Mouse (Mus musculus): ENCODE results near the gene Axdnd1. TPM values are rescaled to one million over a fixed set of nuclear protein-coding genes. Genes with fewer than 3 reads are reported as not detected.
"Not testable (repeated sequence)": the region's sequence is repeated elsewhere in the genome, so short reads cannot be mapped to it uniquely, and the experiment has no call there.

Axdnd1 gene
- polyA plus RNA-seq, 1 experiment from 2014 or later, result 0.05 TPM

DNA sequence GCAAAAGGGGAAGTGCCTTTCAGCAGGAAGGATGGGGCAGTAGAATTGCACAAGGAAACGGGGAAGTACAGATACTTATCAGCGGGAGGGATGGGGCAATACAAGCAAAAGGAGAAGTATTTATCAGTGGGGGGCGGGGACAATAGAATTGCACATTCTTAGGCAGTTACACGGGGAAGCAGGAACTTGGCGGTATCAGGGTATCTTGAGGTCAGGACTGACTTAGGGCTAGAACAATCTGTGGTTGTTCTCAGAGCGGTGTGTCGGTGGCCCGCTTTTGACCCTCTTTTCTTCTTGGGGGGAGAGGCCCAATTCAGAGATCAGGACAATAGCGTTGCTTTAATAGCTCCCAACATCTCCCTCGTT, 131.8 kb downstream of the Axdnd1 start:
- 75% methylated on average over 10 of the region's 10 CpGs for WGBS
- H3K36me3 ChIP-seq; H3K4me3 ChIP-seq; H3K27me3 ChIP-seq (ENCODE audit: insufficient read depth, poor library complexity, severe bottlenecking); DNase-seq (ENCODE audit: low spot score); H3K4me1 ChIP-seq (replicated peaks); H3K9me3 ChIP-seq; H3K27ac ChIP-seq: not testable (repeated sequence)

- H3K36me3 ChIP-seq, result no peaks in the 10 kb centered on the region
These were observed 132.3 kb downstream of the Axdnd1 start for GRCm38 (mm10) chr1:156288556-156289221.

GRCm38 (mm10) chr1:156285541-156285896, 135.4 kb downstream of the Axdnd1 start:
- WGBS, result 85% methylated on average over 5 of the region's 5 CpGs
- no peak overlapping the region for H3K27ac ChIP-seq
- H3K4me3 ChIP-seq, result no peak overlapping the region
- H3K36me3 ChIP-seq, result no peaks in the 10 kb centered on the region
- no peak for DNase-seq (ENCODE audit: low spot score)
- no peaks in the 10 kb centered on the region for H3K4me1 ChIP-seq (replicated peaks)
- no peaks in the 10 kb centered on the region for H3K27me3 ChIP-seq (ENCODE audit: insufficient read depth, poor library complexity, severe bottlenecking)
- H3K9me3 ChIP-seq, result no peaks in the 10 kb centered on the region

More at GRCm38 (mm10) chr1:156288556-156289221, 132.3 kb downstream of the Axdnd1 start:
- Histone ChIP-seq H3K4me3 (no peak overlapping the region), H3K9me3 (no peaks in the 10 kb centered on the region), H3K27ac (no peak overlapping the region), H3K27me3 (ENCODE audit: insufficient read depth, poor library complexity, severe bottlenecking) (no peaks in the 10 kb centered on the region), H3K4me1 (replicated peaks) (no peaks in the 10 kb centered on the region)
- WGBS, result 90% methylated on average over 9 of the region's 9 CpGs
- no peak for DNase-seq (ENCODE audit: low spot score)

- no peaks in the 10 kb centered on the region for H3K36me3 ChIP-seq
- no peaks in the 10 kb centered on the region for H3K27me3 ChIP-seq (ENCODE audit: insufficient read depth, poor library complexity, severe bottlenecking)
- DNase-seq (ENCODE audit: low spot score), result no peak
- H3K4me3 ChIP-seq, result no peak overlapping the region
- no peaks in the 10 kb centered on the region for H3K9me3 ChIP-seq
- no peak overlapping the region for H3K27ac ChIP-seq
- 38% methylated on average over 9 of the region's 9 CpGs for WGBS
- H3K4me1 ChIP-seq (replicated peaks), result no peaks in the 10 kb centered on the region
These were observed 136.0 kb downstream of the Axdnd1 start for GRCm38 (mm10) chr1:156284851-156285540.

DNA sequence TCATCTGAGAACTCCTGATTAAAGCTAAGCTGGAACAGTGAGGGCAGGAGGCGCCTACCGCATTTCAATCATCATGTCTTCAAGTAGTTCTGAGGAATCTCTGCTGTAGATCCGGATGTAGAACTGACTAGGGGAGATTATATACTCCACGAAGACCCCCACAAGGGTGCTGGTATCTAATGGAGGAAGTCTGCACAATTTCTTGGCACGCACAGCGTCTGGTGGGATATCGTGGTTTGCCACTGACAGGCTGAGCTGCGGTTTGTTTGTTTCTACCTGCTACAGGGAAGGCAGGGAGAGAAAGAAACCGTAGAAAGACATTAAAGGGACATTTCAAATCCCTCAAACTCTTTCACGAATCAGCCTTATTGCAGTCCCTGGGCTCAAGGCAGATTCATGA, 136.8 kb downstream of the Axdnd1 start:
- no peak for DNase-seq (ENCODE audit: low spot score)
- no peaks in the 10 kb centered on the region for H3K27me3 ChIP-seq (ENCODE audit: insufficient read depth, poor library complexity, severe bottlenecking)
- 77% methylated on average over 10 of the region's 10 CpGs for WGBS
- H3K4me1 ChIP-seq (replicated peaks), result no peaks in the 10 kb centered on the region
- no peak overlapping the region for H3K4me3 ChIP-seq
- H3K27ac ChIP-seq, result no peak overlapping the region
- H3K9me3 ChIP-seq, result no peaks in the 10 kb centered on the region
- H3K36me3 ChIP-seq, result no peaks in the 10 kb centered on the region

DNA sequence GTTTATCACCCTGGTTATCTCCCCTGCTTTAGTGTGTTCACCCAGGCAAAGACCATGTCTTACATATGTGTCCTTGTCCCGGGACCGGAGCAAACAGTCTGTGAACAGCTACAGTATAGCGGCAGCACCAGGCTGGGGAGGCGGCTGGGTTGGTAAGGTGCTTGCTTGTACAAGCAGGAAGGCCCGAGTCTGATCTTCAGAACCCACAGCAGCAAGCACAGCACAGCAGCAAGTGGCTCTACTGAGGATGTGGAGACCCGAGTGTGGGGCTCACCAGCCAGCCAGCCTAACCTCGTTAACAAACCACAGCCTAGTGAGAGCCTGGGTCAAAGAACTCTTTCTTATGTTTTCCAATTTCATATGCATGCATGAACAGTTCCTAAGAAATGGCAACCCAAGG, 140.8 kb downstream of the Axdnd1 start:
- Histone ChIP-seq H3K4me1 (replicated peaks) (no peaks in the 10 kb centered on the region), H3K36me3 (no peaks in the 10 kb centered on the region), H3K27me3 (ENCODE audit: insufficient read depth, poor library complexity, severe bottlenecking) (no peaks in the 10 kb centered on the region), H3K27ac (no peak overlapping the region), H3K9me3 (no peaks in the 10 kb centered on the region), H3K4me3 (no peak overlapping the region)
- DNase-seq (ENCODE audit: low spot score), result no peak
- 82% methylated on average over 7 of the region's 7 CpGs for WGBS

DNA sequence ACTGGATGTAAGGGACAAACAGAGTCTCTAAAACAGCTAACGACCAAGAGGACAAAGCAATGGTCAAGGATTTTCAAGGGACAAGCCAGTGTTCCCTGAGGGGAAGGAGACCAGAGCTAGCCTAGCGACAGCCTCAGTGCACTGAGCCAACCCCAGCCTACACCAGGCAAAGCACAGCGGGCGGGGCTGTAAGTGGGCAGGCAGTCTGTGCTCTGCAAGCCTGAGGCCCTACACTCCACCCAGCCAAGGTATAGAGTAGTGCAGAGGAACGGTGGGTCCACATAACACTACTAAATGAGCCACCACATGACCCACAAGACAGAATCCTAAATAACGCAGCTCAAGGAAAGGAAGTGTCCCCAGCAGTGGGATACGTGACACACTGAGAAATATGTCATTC, 147.3 kb downstream of the Axdnd1 start:
- Histone ChIP-seq H3K9me3 (no peaks in the 10 kb centered on the region), H3K4me3 (no peak overlapping the region), H3K27ac (no peak overlapping the region), H3K27me3 (ENCODE audit: insufficient read depth, poor library complexity, severe bottlenecking) (no peaks in the 10 kb centered on the region), H3K4me1 (replicated peaks) (peaks cover 7% of the 10 kb centered on the region; the same call in 1 of the 2 replicates), H3K36me3 (no peaks in the 10 kb centered on the region)
- DNase-seq (ENCODE audit: low spot score), result no peak
- WGBS, result 68% methylated on average over 7 of the region's 7 CpGs

Other genes with a start within 250 kb of the Axdnd1 start
- gene Fam163a, start 216.1 kb downstream of the Axdnd1 start, polyA plus RNA-seq (2016; fragmentation: Nextera tagmentation; extraction: Ambion mirVana), result 4.9 and 7.7 TPM in 2 replicates
- gene Tdrd5, start 117.5 kb downstream of the Axdnd1 start, polyA plus RNA-seq (2016; fragmentation: Nextera tagmentation; extraction: Ambion mirVana), result 0.22 TPM in 1 of 2 replicates, not detected in the other
- not detected in 2 replicates for gene Nphs2, start 110.4 kb downstream of the Axdnd1 start, polyA plus RNA-seq (2016; fragmentation: Nextera tagmentation; extraction: Ambion mirVana)
- gene Gm2000, start 55.1 kb downstream of the Axdnd1 start, polyA plus RNA-seq (2016; fragmentation: Nextera tagmentation; extraction: Ambion mirVana), result 882 and 901 TPM in 2 replicates
- 22.2 and 29.7 TPM in 2 replicates for gene Soat1, start 53.2 kb upstream of the Axdnd1 start, polyA plus RNA-seq (2016; fragmentation: Nextera tagmentation; extraction: Ambion mirVana)
- gene Gm10031, start 102.9 kb upstream of the Axdnd1 start, polyA plus RNA-seq (2016; fragmentation: Nextera tagmentation; extraction: Ambion mirVana), result 0.35 and 0.54 TPM in 2 replicates
- gene Abl2, start 137.6 kb upstream of the Axdnd1 start, polyA plus RNA-seq (2016; fragmentation: Nextera tagmentation; extraction: Ambion mirVana), result 5.1 and 5.3 TPM in 2 replicates